ENCODE assay signal across 9 mouse cellular contexts in the genomic region with DNA sequence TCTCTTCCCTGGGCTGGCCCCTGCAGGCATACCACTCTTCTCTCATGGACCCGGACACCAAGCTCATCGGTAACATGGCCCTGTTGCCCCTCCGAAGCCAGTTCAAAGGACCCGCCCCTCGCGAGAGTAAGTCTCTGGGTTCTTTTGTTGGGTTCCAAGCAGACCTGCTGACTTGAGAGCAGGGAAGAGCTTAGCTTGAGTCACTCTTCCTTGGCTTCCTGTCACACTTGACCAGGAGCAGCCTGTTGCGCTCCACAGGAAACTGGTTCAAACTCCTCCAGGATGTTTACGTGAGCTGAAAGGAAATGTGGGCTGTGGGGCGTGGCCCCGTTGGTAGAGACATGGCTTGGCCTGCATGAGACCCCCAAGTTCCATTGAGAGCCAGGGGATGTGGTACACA. TPM values are rescaled to one million over a fixed set of nuclear protein-coding genes. Genes with fewer than 3 reads are reported as not detected.
DNase-seq lines count a peak whose midpoint lies in the region; TF ChIP-seq lines count a peak whose summit lies in the region.
"Had no signal": no experiment of that assay in that cellular context is flagged by ENCODE, and none has a peak within 500 bp of the region (broad histone marks: within the 10 kb centered on the region; RNA-seq: fewer than 3 reads in every experiment).

No protein-coding gene starts in this region.

- H3K4me1 ChIP-seq in lung, adult 2 months (ENCODE audit: control insufficient read depth, insufficient read depth, low read length), result peaks cover 24% of the 10 kb centered on the region

- peak overlapping the region; percentile 83 for H3K27ac ChIP-seq in gastrocnemius, adult 2 months
- H3K27ac ChIP-seq: stomach, embryonic 15.5 days had no signal

- peak overlapping the region; percentile 60 for H3K4me3 ChIP-seq in gastrocnemius, adult 2 months
- H3K4me3 ChIP-seq in lung, adult 2 months (replicated peaks; ENCODE audit: extremely low read depth, low read depth, low read length), result peak overlapping the region; percentile 51
- H3K4me3 ChIP-seq: stomach, embryonic 15.5 days had no signal

- DNase-seq in gastrocnemius, adult 2 months, result peak; percentile 42
- no peak for DNase-seq in gastrocnemius, postnatal 36 days
- peak; percentile 38 for DNase-seq in adrenal gland, postnatal 25 days
- peak; percentile 35 to 52 for DNase-seq in heart, postnatal 14 days
- peak; percentile 40 for DNase-seq in lung, adult 2 months
- no peak for DNase-seq in left cerebral cortex, postnatal 4 days
- no peak for DNase-seq in left cerebral cortex, adult 8-10 months (ENCODE audit: low spot score in 2 of 2)
- DNase-seq in cerebellum, postnatal 36 days, result no peak

- WGBS in lung, adult 2 months, result 39% methylated on average over 10 of the region's 10 CpGs

- TF ChIP-seq CTCF in gastrocnemius, adult 2 months (IDR thresholded peaks at IDR 0.05), result no peak
- TF ChIP-seq CTCF in lung, adult 2 months (IDR thresholded peaks at IDR 0.05; ENCODE audit: insufficient read depth, low read length), result no peak

- intact Hi-C loops in gastrocnemius, adult 2 months (cut with DNase I), result no loop called here
- intact Hi-C loops in gastrocnemius, postnatal 36 days (cut with DNase I), result no loop called here
- intact Hi-C loops in heart, postnatal 14 days (cut with DNase I), result no loop called here
- intact Hi-C loops in left cerebral cortex, postnatal 4 days (cut with DNase I), result no loop called here

- peak; percentile 21; the same call in 1 of the 2 replicates for TF ChIP-seq POLR2A in lung, adult 2 months (IDR thresholded peaks at IDR 0.05; ENCODE audit: borderline replicate concordance, extremely low read depth, low read depth, low read length)

RNA-seq across cellular contexts. Expression of gene Arpc3, which starts 5.1 kb away (rescaled TPM):
- total RNA-seq in gastrocnemius, adult 2 months (2021), result 10 to 100 TPM; 45.2 to 62.8 TPM
- total RNA-seq in gastrocnemius, postnatal 36 days (2021), result 10 to 100 TPM; 47.2 to 51.2 TPM
- 218 and 290 TPM in 2 replicates for total RNA-seq in adrenal gland, postnatal 25 days (2021)
- total RNA-seq in heart, postnatal 14 days (2021), result 100 to 1,000 TPM; 104 to 115 TPM
- polyA plus RNA-seq in lung, adult 2 months (2012; rRNA removed), result 114 and 144 TPM in 2 replicates
- 100 to 1,000 TPM; 258 to 271 TPM for total RNA-seq in left cerebral cortex, postnatal 4 days (2021)
- 100 to 1,000 TPM; 173 to 229 (median 205) TPM for total RNA-seq in left cerebral cortex, adult 8-10 months (2022)

RNA-seq across cellular contexts. Expression of gene Fam216a, which starts 24.6 kb away (rescaled TPM):
- 1 to 10 TPM; 4.9 to 5.5 TPM for total RNA-seq in gastrocnemius, adult 2 months (2021)
- total RNA-seq in gastrocnemius, postnatal 36 days (2021), result 1 to 10 TPM; 4.2 to 6.5 TPM
- total RNA-seq in adrenal gland, postnatal 25 days (2021), result 31.3 and 32.1 TPM in 2 replicates
- total RNA-seq in heart, postnatal 14 days (2021), result 10 to 100 TPM; 15.1 to 16.5 TPM
- polyA plus RNA-seq in lung, adult 2 months (2012; rRNA removed), result 18.9 and 22.5 TPM in 2 replicates
- total RNA-seq in left cerebral cortex, postnatal 4 days (2021), result 10 to 100 TPM; 62.7 to 65.4 TPM
- 10 to 100 TPM; 66.1 to 74.2 (median 70.7) TPM for total RNA-seq in left cerebral cortex, adult 8-10 months (2022)

RNA-seq across cellular contexts. Expression of gene Anapc7, which starts 24.7 kb away (rescaled TPM):
- total RNA-seq in gastrocnemius, adult 2 months (2021), result 10 to 100 TPM; 14.3 to 16.8 TPM
- 10 to 100 TPM; 11.3 to 13.2 TPM for total RNA-seq in gastrocnemius, postnatal 36 days (2021)
- 43.6 and 46.0 TPM in 2 replicates for total RNA-seq in adrenal gland, postnatal 25 days (2021)
- total RNA-seq in heart, postnatal 14 days (2021), result 10 to 100 TPM; 33.9 to 37.5 TPM
- polyA plus RNA-seq in lung, adult 2 months (2012; rRNA removed), result 17.9 and 20.5 TPM in 2 replicates
- total RNA-seq in left cerebral cortex, postnatal 4 days (2021), result 10 to 100 TPM; 41.7 to 45.4 TPM
- total RNA-seq in left cerebral cortex, adult 8-10 months (2022), result 10 to 100 TPM; 33.7 to 38.0 (median 37.2) TPM

RNA-seq across cellular contexts. Expression of gene Gpn3, which starts 25.1 kb away (rescaled TPM):
- total RNA-seq in gastrocnemius, adult 2 months (2021), result 10 to 100 TPM; 22.1 to 28.5 TPM
- 10 to 100 TPM; 22.4 to 23.8 TPM for total RNA-seq in gastrocnemius, postnatal 36 days (2021)
- 38.2 and 42.6 TPM in 2 replicates for total RNA-seq in adrenal gland, postnatal 25 days (2021)
- total RNA-seq in heart, postnatal 14 days (2021), result 10 to 100 TPM; 23.1 to 25.6 TPM
- polyA plus RNA-seq in lung, adult 2 months (2012; rRNA removed), result 42.4 and 57.6 TPM in 2 replicates
- total RNA-seq in left cerebral cortex, postnatal 4 days (2021), result 10 to 100 TPM; 19.9 to 20.6 TPM
- total RNA-seq in left cerebral cortex, adult 8-10 months (2022), result 10 to 100 TPM; 21.8 to 24.8 (median 22.7) TPM

RNA-seq across cellular contexts. Expression of gene Vps29, which starts 42.6 kb away (rescaled TPM):
- 10 to 100 TPM; 35.0 to 46.0 TPM for total RNA-seq in gastrocnemius, adult 2 months (2021)
- total RNA-seq in gastrocnemius, postnatal 36 days (2021), result 10 to 100 TPM; 36.2 to 41.3 TPM
- total RNA-seq in adrenal gland, postnatal 25 days (2021), result 123 and 135 TPM in 2 replicates
- 100 to 1,000 TPM in 1 of 2 experiments, 10 to 100 TPM in 1; 86.7 to 103 TPM for total RNA-seq in heart, postnatal 14 days (2021)
- 29.8 and 58.1 TPM in 2 replicates for polyA plus RNA-seq in lung, adult 2 months (2012; rRNA removed)
- total RNA-seq in left cerebral cortex, postnatal 4 days (2021), result 100 to 1,000 TPM; 202 to 208 TPM
- 100 to 1,000 TPM; 182 to 219 (median 199) TPM for total RNA-seq in left cerebral cortex, adult 8-10 months (2022)

Comparison
In these comparisons a context has a peak if more than half of its experiments do, and no peak if none do; other contexts are left out.
1. DNase-seq: peak in gastrocnemius, adult 2 months (single experiment), adrenal gland, postnatal 25 days (single experiment), heart, postnatal 14 days (2 of 2) and lung, adult 2 months (single experiment); none in gastrocnemius, postnatal 36 days (0 of 2), left cerebral cortex, postnatal 4 days (single experiment), left cerebral cortex, adult 8-10 months (0 of 2) and cerebellum, postnatal 36 days (0 of 2).